In the genomic region with DNA sequence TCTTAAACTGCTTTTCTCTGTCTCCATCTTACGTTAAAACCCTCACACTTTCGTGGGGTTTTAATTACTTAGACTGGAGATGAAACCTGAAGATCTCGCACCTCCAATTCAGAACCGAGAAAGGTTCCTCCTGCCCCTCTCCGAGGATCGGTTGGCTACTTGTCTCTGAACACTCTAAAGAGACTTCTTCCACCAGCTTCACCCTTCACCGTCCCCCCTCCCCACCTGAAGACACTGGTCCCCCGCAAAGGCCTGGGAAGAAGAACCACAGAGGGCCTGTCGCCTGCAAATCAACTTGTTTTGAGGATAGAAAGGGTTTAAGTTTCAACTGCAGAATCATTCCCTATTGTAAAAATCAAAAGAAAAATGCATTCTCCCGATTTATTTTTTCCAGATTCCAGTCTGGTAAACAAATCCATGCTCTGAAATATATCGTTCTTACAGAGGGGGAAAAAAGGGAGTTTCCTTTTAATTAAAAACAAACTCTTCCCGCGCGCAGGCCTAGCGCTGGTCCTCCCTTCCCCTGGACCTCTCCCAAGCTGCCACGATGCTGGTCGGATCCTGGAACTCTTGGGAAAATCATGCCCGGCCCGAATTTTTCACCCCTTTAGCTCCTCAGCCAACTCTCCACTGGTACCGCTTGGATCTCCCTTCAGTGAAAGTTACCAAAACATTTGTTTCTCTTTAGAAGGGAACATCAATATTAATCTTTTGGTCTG, we compare ENCODE assay signal across 18 mouse cellular contexts. TPM values are rescaled to one million over a fixed set of nuclear protein-coding genes. Genes with fewer than 3 reads are reported as not detected.
DNase-seq lines count a peak whose midpoint lies in the region; ATAC-seq lines count a peak whose summit lies in the region.
"Had no signal": no experiment of that assay in that cellular context is flagged by ENCODE, and none has a peak within 500 bp of the region (broad histone marks: within the 10 kb centered on the region; RNA-seq: fewer than 3 reads in every experiment).

No protein-coding gene starts in this region.

- peaks cover 75% of the 10 kb centered on the region for H3K27me3 ChIP-seq in hindbrain, embryonic 13.5 days
- peaks cover 79% of the 10 kb centered on the region for H3K27me3 ChIP-seq in midbrain, embryonic 13.5 days

- peak overlapping the region; percentile 77 for H3K4me2 ChIP-seq in hindbrain, embryonic 13.5 days
- H3K4me2 ChIP-seq in midbrain, embryonic 13.5 days (replicated peaks): peak overlapping the region; percentile 75
- H3K4me2 ChIP-seq: liver, embryonic 12.5 days had no signal

- H3K9ac ChIP-seq in hindbrain, embryonic 13.5 days: peak overlapping the region; percentile 73
- peak overlapping the region; percentile 78 for H3K9ac ChIP-seq in midbrain, embryonic 13.5 days (replicated peaks)
- H3K9ac ChIP-seq: liver, embryonic 12.5 days had no signal

- peak; percentile 63 for DNase-seq in embryo, embryonic 10.5 days (ENCODE audit: low spot score)
- no peak for DNase-seq in embryo, embryonic 9.5 days (ENCODE audit: extremely low spot score)
- DNase-seq in ES-CJ7 (ENCODE audit: low read depth, low spot score): peak; percentile 52
- no peak for DNase-seq in ovary, postnatal 10 days (ENCODE audit: low spot score)
- DNase-seq in adrenal gland, postnatal 36 days: no peak
- DNase-seq in layer of hippocampus, adult 8-10 months (ENCODE audit: low spot score in 2 of 2): no peak
- DNase-seq: cerebellum, adult 9-10 months; gastrocnemius, postnatal 36 days; kidney, adult 2 months; lung, postnatal 14 days; right cerebral cortex, postnatal 14 days; thymus, postnatal 36 days had no signal

- no peak for ATAC-seq in hindbrain, embryonic 13.5 days (ENCODE audit: low FRiP score)
- ATAC-seq in midbrain, embryonic 13.5 days: no peak
- ATAC-seq: liver, embryonic 12.5 days had no signal

- H3K4me1 ChIP-seq in hindbrain, embryonic 13.5 days (replicated peaks): peaks cover 43% of the 10 kb centered on the region
- H3K4me1 ChIP-seq in midbrain, embryonic 13.5 days (replicated peaks): peaks cover 52% of the 10 kb centered on the region

- peak overlapping the region; percentile 48 for H3K4me3 ChIP-seq in hindbrain, embryonic 13.5 days
- peak overlapping the region; percentile 58 for H3K4me3 ChIP-seq in midbrain, embryonic 13.5 days (replicated peaks)
- H3K4me3 ChIP-seq: liver, embryonic 12.5 days; myocyte had no signal

- H3K27ac ChIP-seq in hindbrain, embryonic 13.5 days: peak overlapping the region; percentile 86
- H3K27ac ChIP-seq in midbrain, embryonic 13.5 days: peak overlapping the region; percentile 93
- H3K27ac ChIP-seq: liver, embryonic 12.5 days had no signal

- no peaks in the 10 kb centered on the region for H3K9me3 ChIP-seq in hindbrain, embryonic 13.5 days
- H3K9me3 ChIP-seq in midbrain, embryonic 13.5 days: no peaks in the 10 kb centered on the region
- H3K9me3 ChIP-seq: liver, embryonic 12.5 days had no signal

- 3% methylated on average over 20 of the region's 20 CpGs for WGBS in hindbrain, embryonic 13.5 days
- 2% methylated on average over 20 of the region's 20 CpGs for WGBS in midbrain, embryonic 13.5 days

- H3K36me3 ChIP-seq in hindbrain, embryonic 13.5 days: no peaks in the 10 kb centered on the region
- no peaks in the 10 kb centered on the region for H3K36me3 ChIP-seq in midbrain, embryonic 13.5 days
- H3K36me3 ChIP-seq: liver, embryonic 12.5 days had no signal

RNA-seq across cellular contexts. Expression of a gene that starts 4.0 kb away (rescaled TPM):
- polyA plus RNA-seq in hindbrain, embryonic 13.5 days (2015; fragmentation: Nextera tagmentation; extraction: Ambion mirVana): 17.6 and 24.4 TPM in 2 replicates
- 30.4 and 35.6 TPM in 2 replicates for polyA plus RNA-seq in midbrain, embryonic 13.5 days (2015; fragmentation: Nextera tagmentation; extraction: Ambion mirVana)
- not detected for total RNA-seq in adrenal gland, postnatal 36 days (2021)
- not detected for total RNA-seq in layer of hippocampus, adult 8-10 months (2022)
- total RNA-seq: gastrocnemius, postnatal 36 days; layer of hippocampus, postnatal 14 days had no signal
- polyA plus RNA-seq: stomach, embryonic 14.5 days had no signal

Comparison
In these comparisons a context has a peak if more than half of its experiments do, and no peak if none do; other contexts are left out.
1. DNase-seq: peak in embryo, embryonic 10.5 days (single experiment) and ES-CJ7 (single experiment); none in embryo, embryonic 9.5 days (single experiment), ovary, postnatal 10 days (single experiment), adrenal gland, postnatal 36 days (0 of 2) and layer of hippocampus, adult 8-10 months (0 of 2).